Mouse (Mus musculus): ENCODE data around the gene Capn1. TPM values are rescaled to one million over a fixed set of nuclear protein-coding genes. Genes with fewer than 3 reads are reported as not detected.

Gene Capn1
- polyA plus RNA-seq, 2 experiments, result 25.6 to 28.0 TPM

DNA sequence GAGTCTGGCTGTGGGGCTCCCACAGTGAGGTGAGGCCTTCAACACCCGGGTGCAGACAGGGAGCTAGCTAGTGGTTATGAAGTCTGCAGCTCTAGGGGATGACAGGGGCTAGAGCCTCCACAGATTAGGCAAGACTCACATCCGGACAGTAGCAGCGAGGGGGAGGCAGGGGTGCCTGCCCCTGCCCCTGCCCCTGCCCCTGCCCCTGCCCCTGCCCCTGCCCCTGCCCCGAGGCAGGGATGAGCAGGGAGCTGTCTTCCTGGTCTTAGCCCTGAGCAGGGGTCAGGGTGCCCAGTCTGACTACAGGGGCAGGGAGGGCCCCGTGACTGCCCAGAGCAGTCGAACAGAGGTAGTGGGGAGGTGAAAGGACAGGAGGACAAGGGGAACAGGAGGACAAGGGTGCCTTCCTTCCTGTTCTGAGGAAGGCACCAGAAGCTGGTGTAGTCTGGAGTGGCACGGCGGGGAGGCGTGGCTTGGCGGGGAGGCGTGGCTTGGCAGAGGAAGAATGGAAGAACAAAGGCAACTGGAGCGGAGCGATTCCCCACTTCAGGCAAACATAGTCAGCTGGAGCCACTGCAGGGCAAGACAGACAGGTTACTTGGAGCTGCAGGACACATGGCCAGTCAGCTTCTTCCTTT, 26.8 kb downstream of the Capn1 start:
- no peak for TF ChIP-seq CTCF (IDR thresholded peaks at IDR 0.05; ENCODE audit: low read depth)
- H3K27ac ChIP-seq, result no peak overlapping the region
- H3K4me3 ChIP-seq (ENCODE audit: insufficient read depth in 1 of 2, low read depth in 2 of 2, low read length in 2 of 2), result no peak overlapping the region
- WGBS (ENCODE audit: insufficient replicate concordance), result 6% methylated on average over 13 of the region's 13 CpGs
- no peak overlapping the region for H3K9ac ChIP-seq (replicated peaks)
- H3K4me1 ChIP-seq (replicated peaks; ENCODE audit: control insufficient read depth in 2 of 2, insufficient read depth in 2 of 2, low read length in 1 of 2), result peaks cover 3 to 19% of the 10 kb centered on the region in 2 experiments; a peak in 3 of 4 replicates
- peak overlapping the region; percentile 32; the same call in 1 of the 2 replicates for H3K4me2 ChIP-seq (ENCODE audit: low read depth)
- ATAC-seq (ENCODE audit: insufficient read depth) (peak; percentile 48), DNase-seq (ENCODE audit: low read depth in 3 of 3, low spot score in 3 of 3) (peak in 1 of 3 experiments; percentile 16)
- no peaks in the 10 kb centered on the region for H3K27me3 ChIP-seq (ENCODE audit: control insufficient read depth, insufficient read depth, low read length)
- peaks cover 22% of the 10 kb centered on the region for H3K36me3 ChIP-seq (replicated peaks; ENCODE audit: control insufficient read depth, insufficient read depth, low read depth)
- H3K9me3 ChIP-seq (ENCODE audit: control insufficient read depth, low read length), result no peaks in the 10 kb centered on the region

DNA sequence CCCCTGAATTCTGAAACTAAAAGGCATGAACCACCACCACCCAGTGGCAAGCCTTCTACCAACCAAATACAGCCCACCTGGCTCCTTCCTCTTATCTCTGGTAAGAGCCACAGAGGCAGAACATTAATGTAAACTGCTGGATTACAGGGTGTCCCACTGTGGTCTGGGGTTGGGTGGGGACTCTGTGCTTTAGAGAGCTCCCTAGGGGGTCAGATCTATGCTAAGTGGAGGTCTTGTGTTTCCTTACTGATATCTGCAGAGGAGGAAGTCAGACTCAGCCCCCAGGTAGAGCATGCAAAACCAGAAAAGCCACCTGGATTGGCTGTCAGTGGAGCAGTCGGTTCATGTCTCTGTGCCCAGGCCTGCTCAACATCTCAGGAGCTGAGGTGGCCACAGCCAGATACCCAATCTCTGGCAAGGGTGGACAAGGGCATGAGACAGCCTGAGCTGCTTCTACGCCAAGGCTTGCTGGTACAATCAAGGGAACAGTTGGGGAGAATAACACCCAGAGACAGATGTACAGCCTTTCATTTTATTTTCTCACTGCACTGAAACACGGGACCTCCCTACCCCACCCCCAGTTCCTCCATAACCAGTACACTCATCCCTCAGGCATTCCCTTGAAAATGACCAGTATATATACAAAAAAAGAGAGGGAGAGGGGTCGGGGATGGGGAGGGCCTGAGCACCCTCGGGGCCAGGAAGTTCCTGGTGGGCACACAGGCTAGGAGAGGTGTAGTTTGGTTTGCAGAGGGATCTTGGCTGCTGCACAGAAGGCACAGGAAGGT, 27.5 kb downstream of the Capn1 start:
- no peak for DNase-seq (ENCODE audit: low read depth in 3 of 3, low spot score in 3 of 3)
- peaks cover 3 to 19% of the 10 kb centered on the region in 2 experiments; a peak in 3 of 4 replicates for H3K4me1 ChIP-seq (replicated peaks; ENCODE audit: control insufficient read depth in 2 of 2, insufficient read depth in 2 of 2, low read length in 1 of 2)
- H3K27ac ChIP-seq, result no peak overlapping the region
- no peaks in the 10 kb centered on the region for H3K27me3 ChIP-seq (ENCODE audit: control insufficient read depth, insufficient read depth, low read length)
- no peak overlapping the region for H3K4me2 ChIP-seq (ENCODE audit: low read depth)
- ATAC-seq (ENCODE audit: insufficient read depth), result no peak
- no peak overlapping the region for H3K9ac ChIP-seq (replicated peaks)
- H3K36me3 ChIP-seq (replicated peaks; ENCODE audit: control insufficient read depth, insufficient read depth, low read depth), result peaks cover 16% of the 10 kb centered on the region
- WGBS (ENCODE audit: insufficient replicate concordance), result 30% methylated on average over 5 of the region's 5 CpGs
- no peak overlapping the region for H3K4me3 ChIP-seq (ENCODE audit: insufficient read depth in 1 of 2, low read depth in 2 of 2, low read length in 2 of 2)
- no peak for TF ChIP-seq CTCF (IDR thresholded peaks at IDR 0.05; ENCODE audit: low read depth)
- TF ChIP-seq EP300 (IDR thresholded peaks at IDR 0.05; ENCODE audit: low read depth), result no peak
- no peaks in the 10 kb centered on the region for H3K9me3 ChIP-seq (ENCODE audit: control insufficient read depth, low read length)

GRCm38 (mm10) chr19:5986043-5986442, 29.7 kb downstream of the Capn1 start, which contains the start of gene Slc22a20:
Gene Slc22a20 (minus strand): TSS chr19:5986143.
- WGBS (ENCODE audit: insufficient replicate concordance), result 60% methylated on average over 4 of the region's 4 CpGs
- H3K36me3 ChIP-seq (replicated peaks; ENCODE audit: control insufficient read depth, insufficient read depth, low read depth), result peaks cover 4% of the 10 kb centered on the region; the same call in 1 of the 2 replicates
- TF ChIP-seq EP300 (IDR thresholded peaks at IDR 0.05; ENCODE audit: low read depth) (no peak), CTCF (IDR thresholded peaks at IDR 0.05; ENCODE audit: low read depth) (no peak)
- H3K4me3 ChIP-seq (ENCODE audit: insufficient read depth in 1 of 2, low read depth in 2 of 2, low read length in 2 of 2), result no peak within 1 kb of the TSS
- no peak for ATAC-seq (ENCODE audit: insufficient read depth)
- H3K4me1 ChIP-seq (replicated peaks; ENCODE audit: control insufficient read depth in 2 of 2, insufficient read depth in 2 of 2, low read length in 1 of 2), result peaks cover 3 to 19% of the 10 kb centered on the region in 2 experiments; a peak in 3 of 4 replicates
- H3K9ac ChIP-seq (replicated peaks), result no peak within 1 kb of the TSS
- H3K27ac ChIP-seq, result no peak within 1 kb of the TSS
- DNase-seq (ENCODE audit: low read depth in 3 of 3, low spot score in 3 of 3), result no peak
- no peaks in the 10 kb centered on the region for H3K27me3 ChIP-seq (ENCODE audit: control insufficient read depth, insufficient read depth, low read length)
- H3K4me2 ChIP-seq (ENCODE audit: low read depth), result no peak within 1 kb of the TSS
- H3K9me3 ChIP-seq (ENCODE audit: control insufficient read depth, low read length), result no peaks in the 10 kb centered on the region

DNA sequence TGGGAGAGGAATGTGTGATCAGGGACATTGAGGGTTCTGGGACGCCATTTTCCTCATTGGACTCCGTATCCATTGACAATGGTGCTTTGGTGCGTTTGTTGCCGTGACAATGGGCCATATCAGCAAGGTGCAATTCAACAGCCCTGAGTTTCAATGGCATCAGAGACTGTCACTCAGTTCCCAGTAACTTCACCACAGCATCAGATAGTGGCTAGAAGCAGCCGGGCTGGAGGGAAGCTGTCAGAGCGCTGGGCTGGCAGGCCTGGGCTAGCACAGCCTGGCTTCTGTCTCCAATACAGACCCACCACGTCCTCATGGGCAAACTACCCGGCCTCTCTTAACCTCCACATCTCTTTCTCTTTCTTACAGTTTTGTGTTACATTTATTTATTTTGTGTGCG, 35.2 kb downstream of the Capn1 start:
- H3K27ac ChIP-seq, result no peak overlapping the region
- peaks cover 0 to 5% of the 10 kb centered on the region in 2 experiments; a peak in 2 of 4 replicates for H3K4me1 ChIP-seq (replicated peaks; ENCODE audit: control insufficient read depth in 2 of 2, insufficient read depth in 2 of 2, low read length in 1 of 2)
- H3K27me3 ChIP-seq (ENCODE audit: control insufficient read depth, insufficient read depth, low read length), result no peaks in the 10 kb centered on the region
- WGBS (ENCODE audit: insufficient replicate concordance), result 35% methylated on average over 9 of the region's 9 CpGs
- no peaks in the 10 kb centered on the region for H3K9me3 ChIP-seq (ENCODE audit: control insufficient read depth, low read length)
- ATAC-seq (ENCODE audit: insufficient read depth), result peak; percentile 51; the same call in 1 of the 2 replicates
- H3K36me3 ChIP-seq (replicated peaks; ENCODE audit: control insufficient read depth, insufficient read depth, low read depth), result no peaks in the 10 kb centered on the region
- H3K4me2 ChIP-seq (ENCODE audit: low read depth), result no peak overlapping the region
- no peak for DNase-seq (ENCODE audit: low read depth in 3 of 3, low spot score in 3 of 3)
- TF ChIP-seq EP300 (IDR thresholded peaks at IDR 0.05; ENCODE audit: low read depth) (no peak), CTCF (IDR thresholded peaks at IDR 0.05; ENCODE audit: low read depth) (no peak)
- H3K4me3 ChIP-seq (ENCODE audit: insufficient read depth in 1 of 2, low read depth in 2 of 2, low read length in 2 of 2), result no peak overlapping the region
- no peak overlapping the region for H3K9ac ChIP-seq (replicated peaks)

- Histone ChIP-seq H3K4me1 (replicated peaks; ENCODE audit: control insufficient read depth in 2 of 2, insufficient read depth in 2 of 2, low read length in 1 of 2) (peaks cover 0 to 5% of the 10 kb centered on the region in 2 experiments; a peak in 2 of 4 replicates), H3K9ac (replicated peaks) (no peak overlapping the region), H3K36me3 (replicated peaks; ENCODE audit: control insufficient read depth, insufficient read depth, low read depth) (no peaks in the 10 kb centered on the region), H3K4me2 (ENCODE audit: low read depth) (no peak overlapping the region), H3K27ac (no peak overlapping the region), H3K4me3 (ENCODE audit: insufficient read depth in 1 of 2, low read depth in 2 of 2, low read length in 2 of 2) (no peak overlapping the region), H3K9me3 (ENCODE audit: control insufficient read depth, low read length) (no peaks in the 10 kb centered on the region), H3K27me3 (ENCODE audit: control insufficient read depth, insufficient read depth, low read length) (no peaks in the 10 kb centered on the region)
- no peak for DNase-seq (ENCODE audit: low read depth in 3 of 3, low spot score in 3 of 3)
- ATAC-seq (ENCODE audit: insufficient read depth), result no peak
- 78% methylated on average over 3 of the region's 3 CpGs for WGBS (ENCODE audit: insufficient replicate concordance)
- no peak for TF ChIP-seq EP300 (IDR thresholded peaks at IDR 0.05; ENCODE audit: low read depth)
- TF ChIP-seq CTCF (IDR thresholded peaks at IDR 0.05; ENCODE audit: low read depth), result no peak
Observed at GRCm38 (mm10) chr19:5977717-5978116, 38.0 kb downstream of the Capn1 start.
